Mouse (Mus musculus) gastrocnemius, postnatal 36 days (tissue): Measurements from ENCODE around the gene Iqcb1. TPM values are rescaled to one million over a fixed set of nuclear protein-coding genes. Genes with fewer than 3 reads are reported as not detected.

Experiments used
- DNase-seq, 2 experiments: peaks; one replicate each; pipeline ENCODE4 v3.0.0; 2022
- intact Hi-C: fragments of 180-260 bp; cut with DNase I; formaldehyde crosslinking; loops from one replicate; pipeline ENCODE4 v1.15.1; 2025
- total RNA-seq, 2 experiments: library from RNA; stranded (reverse); gene quantifications; 2 replicates each; pipeline ENCODE4 v1.2.3; 2021

The Iqcb1 gene
- total RNA-seq, 2 experiments from 2014 or later = 4.5 to 6.0 TPM

GRCm38 (mm10) chr16:36869442-36869841 is 41.3 kb downstream of the Iqcb1 start:
- intact Hi-C loops = no loop called here
- DNase-seq = no peak

GRCm38 (mm10) chr16:36874583-36875275 is 46.5 kb downstream of the Iqcb1 start, which contains the start of the genes Eaf2 and Golgb1:
Gene Eaf2, minus strand, starts transcription at chr16:36875003.
Gene Golgb1, plus strand, starts transcription at chr16:36875140.
- intact Hi-C loops = loop anchor here (2.0 kb wide), 1 partner anchor 136 kb away; the partner anchor contains the start of gene Polq
- peak; percentile 84 to 94 for DNase-seq

GRCm38 (mm10) chr16:36875276-36875851 is 47.2 kb downstream of the Iqcb1 start:
- DNase-seq = peak in 1 of 2 experiments; percentile 44
- intact Hi-C loops = loop anchor here (2.0 kb wide), 1 partner anchor 135 kb away; the partner anchor contains the start of gene Polq

GRCm38 (mm10) chr16:36877316-36877715 is 49.1 kb downstream of the Iqcb1 start:
- intact Hi-C loops = no loop called here
- DNase-seq = no peak

- no peak for DNase-seq
- intact Hi-C loops = loop anchor here (5.0 kb wide), 1 partner anchor 49 kb away; the partner anchor contains the start of gene Hcls1
Observed at GRCm38 (mm10) chr16:36882737-36883343, 54.7 kb downstream of the Iqcb1 start.

GRCm38 (mm10) chr16:36884881-36885280 is 56.7 kb downstream of the Iqcb1 start:
- DNase-seq = no peak
- intact Hi-C loops = loop anchor here (5.0 kb wide), 1 partner anchor 47 kb away; the partner anchor contains the start of gene Hcls1

GRCm38 (mm10) chr16:36885912-36886311 is 57.7 kb downstream of the Iqcb1 start:
- intact Hi-C loops = no loop called here
- DNase-seq = no peak

- intact Hi-C loops = no loop called here
- no peak for DNase-seq
Observed at GRCm38 (mm10) chr16:36887546-36887945, 59.4 kb downstream of the Iqcb1 start.

GRCm38 (mm10) chr16:36890559-36890958 is 62.4 kb downstream of the Iqcb1 start:
- intact Hi-C loops = no loop called here
- no peak for DNase-seq

GRCm38 (mm10) chr16:36891415-36891814 is 63.2 kb downstream of the Iqcb1 start:
- intact Hi-C loops = no loop called here
- no peak for DNase-seq

GRCm38 (mm10) chr16:36893317-36893716 is 65.1 kb downstream of the Iqcb1 start:
- DNase-seq = no peak
- intact Hi-C loops = no loop called here

GRCm38 (mm10) chr16:36896712-36897111 is 68.5 kb downstream of the Iqcb1 start:
- no peak for DNase-seq

GRCm38 (mm10) chr16:36903156-36903555 is 75.0 kb downstream of the Iqcb1 start:
- intact Hi-C loops = no loop called here
- no peak for DNase-seq

More at GRCm38 (mm10) chr16:36896712-36897111, 68.5 kb downstream of the Iqcb1 start:
- intact Hi-C loops = no loop called here

GRCm38 (mm10) chr16:36911909-36912308 is 83.7 kb downstream of the Iqcb1 start:
- DNase-seq = no peak
- intact Hi-C loops = no loop called here

GRCm38 (mm10) chr16:36912311-36912710 is 84.1 kb downstream of the Iqcb1 start:
- DNase-seq = no peak
- intact Hi-C loops = no loop called here

GRCm38 (mm10) chr16:36914195-36914594 is 86.0 kb downstream of the Iqcb1 start:
- DNase-seq = no peak
- intact Hi-C loops = no loop called here

GRCm38 (mm10) chr16:36918505-36918904 is 90.3 kb downstream of the Iqcb1 start:
- intact Hi-C loops = no loop called here
- DNase-seq = no peak

GRCm38 (mm10) chr16:36920410-36920809 is 92.2 kb downstream of the Iqcb1 start:
- intact Hi-C loops = no loop called here

GRCm38 (mm10) chr16:36921067-36921613 is 93.0 kb downstream of the Iqcb1 start:
- no peak for DNase-seq
- intact Hi-C loops = no loop called here

More at GRCm38 (mm10) chr16:36920410-36920809, 92.2 kb downstream of the Iqcb1 start:
- no peak for DNase-seq

- intact Hi-C loops = no loop called here
- no peak for DNase-seq
Observed at GRCm38 (mm10) chr16:36921980-36922379, 93.8 kb downstream of the Iqcb1 start.
